Mouse (Mus musculus): ENCODE measurements around the gene Ubap1.

Ubap1 gene

DNA sequence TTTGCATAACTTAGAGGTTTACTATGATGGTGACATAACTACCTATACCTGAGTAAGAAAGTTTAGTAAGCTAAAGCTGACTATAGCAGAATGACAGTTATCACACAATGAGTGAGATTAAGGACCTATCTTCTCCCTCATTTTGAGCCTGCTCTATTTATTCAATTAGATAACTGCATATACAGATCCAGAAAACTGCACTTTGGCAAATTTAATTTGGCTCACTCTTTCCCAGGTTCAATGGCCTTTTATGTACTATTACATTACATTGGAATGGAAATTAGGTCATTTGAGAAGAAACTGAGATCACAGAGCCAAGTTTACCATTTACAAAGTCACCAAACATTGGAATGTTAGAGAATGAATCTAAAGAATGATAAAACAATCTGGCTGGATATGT, 68.2 kb downstream of the Ubap1 start:
- no peak for DNase-seq (ENCODE audit: low spot score)

- DNase-seq (ENCODE audit: low spot score): no peak
These were observed 90.1 kb downstream of the Ubap1 start for GRCm38 (mm10) chr4:41438931-41439330.

Measured in MN1 (cell line).